Mouse (Mus musculus) heart, adult 11 months (tissue): ENCODE measurements at regions not wholly inside any gene's neighbourhood (a gene's known extent, or its start where the extent isn't known, plus 50 kb on each side); places are given as distances from the start of the nearest gene placed in this dataset.

ENCODE experiments used
- DNase-seq: peaks from one replicate; pipeline ENCODE4 v3.0.0; 2022

- no peak for DNase-seq
Observed at GRCm38 (mm10) chr13:119143351-119143750, 285.1 kb upstream of the Paip1 start.

GRCm38 (mm10) chr13:119145713-119146112 lies 282.7 kb upstream of the Paip1 start:
- DNase-seq = no peak

GRCm38 (mm10) chr13:119147701-119148100 lies 280.7 kb upstream of the Paip1 start:
- no peak for DNase-seq

GRCm38 (mm10) chr13:119149141-119149540 lies 279.3 kb upstream of the Paip1 start:
- DNase-seq = no peak

GRCm38 (mm10) chr13:119150847-119151548 lies 277.4 kb upstream of the Paip1 start:
- DNase-seq = no peak

GRCm38 (mm10) chr13:119177753-119178152 lies 250.6 kb upstream of the Paip1 start:
- DNase-seq = peak; percentile 91

GRCm38 (mm10) chr13:119178212-119178611 lies 250.2 kb upstream of the Paip1 start:
- peak; percentile 55 for DNase-seq

GRCm38 (mm10) chr13:119179157-119179920 lies 249.1 kb upstream of the Paip1 start:
- peak; percentile 61 for DNase-seq

- peak; percentile 41 for DNase-seq
Observed at GRCm38 (mm10) chr13:119184322-119184877, 244.0 kb upstream of the Paip1 start.

GRCm38 (mm10) chr13:119185567-119186143 lies 242.7 kb upstream of the Paip1 start:
- no peak for DNase-seq

- no peak for DNase-seq
Observed at GRCm38 (mm10) chr13:119231556-119231955, 196.8 kb upstream of the Paip1 start.

GRCm38 (mm10) chr13:119232100-119233029 lies 196.0 kb upstream of the Paip1 start:
- no peak for DNase-seq

- no peak for DNase-seq
Observed at GRCm38 (mm10) chr13:119233030-119233385, 195.4 kb upstream of the Paip1 start.

- no peak for DNase-seq
Observed at GRCm38 (mm10) chr13:119233869-119234268, 194.5 kb upstream of the Paip1 start.

- DNase-seq = peak; percentile 25
Observed at GRCm38 (mm10) chr13:119242358-119242757, 186.0 kb upstream of the Paip1 start.

- no peak for DNase-seq
Observed at GRCm38 (mm10) chr13:119247101-119247500, 181.3 kb upstream of the Paip1 start.

GRCm38 (mm10) chr13:119252006-119252405 lies 176.4 kb upstream of the Paip1 start:
- DNase-seq = no peak

GRCm38 (mm10) chr13:119256350-119256749 lies 172.1 kb upstream of the Paip1 start:
- DNase-seq = no peak

GRCm38 (mm10) chr13:119258515-119258914 lies 169.9 kb upstream of the Paip1 start:
- no peak for DNase-seq

- DNase-seq = no peak
Observed at GRCm38 (mm10) chr13:119263561-119263960, 164.8 kb upstream of the Paip1 start.

- DNase-seq = no peak
Observed at GRCm38 (mm10) chr13:119267608-119268300, 160.6 kb upstream of the Paip1 start.

- no peak for DNase-seq
Observed at GRCm38 (mm10) chr13:119268301-119268675, 160.1 kb upstream of the Paip1 start.
